Mouse (Mus musculus): ENCODE measurements around the gene Ampd1. TPM values are rescaled to one million over a fixed set of nuclear protein-coding genes. Genes with fewer than 3 reads are reported as not detected.

Gene Ampd1
- polyA plus RNA-seq, 1 experiment from 2014 or later, result 0.08 TPM

GRCm38 (mm10) chr3:103081861-103082453, 8.1 kb downstream of the Ampd1 start:
- no peak for DNase-seq (ENCODE audit: low spot score)
- peaks cover 6% of the 10 kb centered on the region for H3K4me1 ChIP-seq (replicated peaks)

GRCm38 (mm10) chr3:103082761-103083160, 8.9 kb downstream of the Ampd1 start:
- no peaks in the 10 kb centered on the region for H3K27me3 ChIP-seq (ENCODE audit: insufficient read depth, poor library complexity, severe bottlenecking)
- no peak for DNase-seq (ENCODE audit: low spot score)
- no peak overlapping the region for H3K4me3 ChIP-seq
- H3K4me1 ChIP-seq (replicated peaks), result peaks cover 6% of the 10 kb centered on the region
- H3K9me3 ChIP-seq, result no peaks in the 10 kb centered on the region
- no peak overlapping the region for H3K27ac ChIP-seq
- WGBS, result 88% methylated on average over 5 of the region's 5 CpGs
- H3K36me3 ChIP-seq, result no peaks in the 10 kb centered on the region

More at GRCm38 (mm10) chr3:103081861-103082453, 8.1 kb downstream of the Ampd1 start:
- H3K36me3 ChIP-seq, result no peaks in the 10 kb centered on the region
- H3K27ac ChIP-seq, result no peak overlapping the region
- H3K27me3 ChIP-seq (ENCODE audit: insufficient read depth, poor library complexity, severe bottlenecking), result no peaks in the 10 kb centered on the region
- H3K9me3 ChIP-seq, result no peaks in the 10 kb centered on the region
- H3K4me3 ChIP-seq, result no peak overlapping the region
- 84% methylated on average over 17 of the region's 17 CpGs for WGBS

DNA sequence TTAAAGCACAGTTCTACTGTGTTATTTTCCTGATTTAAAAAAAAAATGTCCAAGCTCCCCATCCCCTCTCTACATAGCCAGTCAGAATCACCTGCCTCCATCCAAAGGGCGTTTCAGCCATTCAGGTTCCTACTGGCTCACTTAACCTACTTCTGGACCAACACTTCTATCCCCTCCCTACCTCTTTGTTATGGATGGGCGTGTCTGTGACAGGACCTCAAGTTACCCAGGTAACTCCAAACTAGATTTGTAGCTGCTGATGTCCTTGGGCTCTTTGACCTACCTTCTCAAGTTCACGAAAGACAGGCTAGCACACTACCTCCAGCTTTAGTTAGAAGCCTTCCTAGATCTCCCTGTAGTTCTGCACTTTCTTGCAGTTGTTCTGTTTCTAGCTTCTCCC, 12.2 kb downstream of the Ampd1 start:
- Histone ChIP-seq H3K9me3 (no peaks in the 10 kb centered on the region), H3K4me3 (no peak overlapping the region), H3K4me1 (replicated peaks) (peaks cover 4% of the 10 kb centered on the region), H3K27ac (no peak overlapping the region), H3K27me3 (ENCODE audit: insufficient read depth, poor library complexity, severe bottlenecking) (no peaks in the 10 kb centered on the region), H3K36me3 (no peaks in the 10 kb centered on the region)
- 83% methylated on average over 3 of the region's 3 CpGs for WGBS
- no peak for DNase-seq (ENCODE audit: low spot score)

DNA sequence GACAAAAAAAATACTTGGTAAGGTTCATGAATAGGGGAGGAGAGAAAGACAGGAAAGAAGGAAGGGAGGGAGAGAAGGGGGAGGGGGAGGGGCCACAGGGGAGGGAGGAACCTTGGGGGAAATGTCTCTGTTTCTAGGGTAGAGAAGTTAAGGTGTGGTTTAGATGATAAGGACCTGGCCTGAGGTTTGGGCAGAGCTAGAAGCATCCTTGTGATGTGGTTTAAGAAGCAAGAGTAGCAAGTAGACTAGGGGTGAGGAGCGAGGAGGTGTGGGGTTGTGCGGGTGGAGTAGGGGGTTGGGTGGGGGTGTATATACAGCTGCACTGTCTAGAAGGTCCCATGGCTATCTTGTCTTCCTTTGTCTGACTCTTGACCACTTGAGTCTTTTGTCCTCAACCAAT, 17.9 kb downstream of the Ampd1 start:
- no peak overlapping the region for H3K27ac ChIP-seq
- no peaks in the 10 kb centered on the region for H3K4me1 ChIP-seq (replicated peaks)
- no peak overlapping the region for H3K4me3 ChIP-seq
- DNase-seq (ENCODE audit: low spot score), result no peak
- H3K36me3 ChIP-seq, result no peaks in the 10 kb centered on the region
- WGBS, result 94% methylated on average over 2 of the region's 2 CpGs
- no peaks in the 10 kb centered on the region for H3K27me3 ChIP-seq (ENCODE audit: insufficient read depth, poor library complexity, severe bottlenecking)
- no peaks in the 10 kb centered on the region for H3K9me3 ChIP-seq

DNA sequence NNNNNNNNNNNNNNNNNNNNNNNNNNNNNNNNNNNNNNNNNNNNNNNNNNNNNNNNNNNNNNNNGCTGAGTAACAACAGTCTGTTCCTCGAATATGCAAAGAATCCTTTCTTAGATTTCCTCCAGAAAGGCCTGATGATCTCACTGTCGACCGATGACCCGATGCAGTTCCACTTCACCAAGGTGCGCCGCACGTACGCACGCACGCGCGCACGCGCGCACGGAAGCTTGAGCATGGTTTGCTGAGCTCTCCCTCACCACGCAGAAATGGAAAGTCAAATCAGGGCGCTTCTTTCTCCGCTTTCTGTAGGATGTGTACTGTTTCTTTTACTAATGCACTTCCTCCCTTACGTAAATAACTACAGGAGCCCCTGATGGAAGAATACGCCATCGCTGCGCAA, 24.8 kb downstream of the Ampd1 start:
- no peak overlapping the region for H3K27ac ChIP-seq

DNA sequence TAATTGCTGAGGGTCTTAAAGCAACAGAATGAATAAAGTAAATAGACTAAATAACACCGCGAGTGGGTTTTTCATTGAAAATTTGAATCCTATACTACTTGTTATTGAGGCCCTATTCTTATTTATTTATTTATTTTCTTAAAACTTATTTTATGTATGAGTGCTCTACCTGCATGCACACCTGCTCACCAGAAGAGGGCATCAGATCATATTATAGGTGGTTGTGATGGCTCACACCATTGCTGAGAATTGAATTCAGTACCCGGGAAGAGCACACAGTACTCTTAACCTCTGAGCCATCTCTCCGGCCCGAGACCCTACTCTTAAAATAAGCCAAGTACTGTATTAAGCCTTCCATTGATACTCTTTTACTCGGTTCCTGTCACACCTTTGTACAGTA, 25.9 kb downstream of the Ampd1 start:
- Histone ChIP-seq H3K27ac (no peak overlapping the region), H3K4me1 (replicated peaks) (peaks cover 16% of the 10 kb centered on the region), H3K36me3 (no peaks in the 10 kb centered on the region), H3K9me3 (no peaks in the 10 kb centered on the region), H3K27me3 (ENCODE audit: insufficient read depth, poor library complexity, severe bottlenecking) (peaks cover 43% of the 10 kb centered on the region), H3K4me3 (no peak overlapping the region)
- DNase-seq (ENCODE audit: low spot score), result no peak
- WGBS, result 77% methylated on average over 6 of the region's 6 CpGs

More for the DNA sequence above, 24.8 kb downstream of the Ampd1 start:
- Histone ChIP-seq H3K9me3 (no peaks in the 10 kb centered on the region), H3K27me3 (ENCODE audit: insufficient read depth, poor library complexity, severe bottlenecking) (peaks cover 33% of the 10 kb centered on the region), H3K4me3 (no peak overlapping the region), H3K36me3 (no peaks in the 10 kb centered on the region), H3K4me1 (replicated peaks) (peaks cover 16% of the 10 kb centered on the region)
- DNase-seq (ENCODE audit: low spot score), result no peak
- WGBS, result 77% methylated on average over 23 of the region's 23 CpGs

GRCm38 (mm10) chr3:103100735-103101134, 26.9 kb downstream of the Ampd1 start:
- no peak for DNase-seq (ENCODE audit: low spot score)
- Histone ChIP-seq H3K4me1 (replicated peaks) (peaks cover 16% of the 10 kb centered on the region), H3K27ac (no peak overlapping the region), H3K27me3 (ENCODE audit: insufficient read depth, poor library complexity, severe bottlenecking) (peaks cover 46% of the 10 kb centered on the region), H3K9me3 (no peaks in the 10 kb centered on the region), H3K4me3 (no peak overlapping the region), H3K36me3 (no peaks in the 10 kb centered on the region)
- WGBS, result 67% methylated on average over 2 of the region's 2 CpGs

DNA sequence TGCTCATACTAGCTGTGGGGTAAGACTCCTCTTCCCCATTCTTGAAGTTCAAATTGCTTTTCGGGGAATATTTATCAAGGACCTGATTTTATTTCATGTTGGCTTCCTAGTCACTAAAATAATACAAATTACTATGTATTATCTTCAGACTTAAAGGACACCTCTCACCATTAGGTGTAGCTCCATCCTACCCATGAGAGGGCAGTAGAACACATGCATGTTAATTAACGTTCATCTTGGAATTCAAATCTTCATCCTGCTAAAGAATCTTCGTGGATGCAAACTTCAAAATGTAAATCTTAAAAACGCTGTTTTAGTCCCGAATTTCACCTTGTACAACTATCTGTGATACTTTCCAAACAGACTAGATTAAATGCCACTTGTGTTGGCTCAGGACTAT, 27.4 kb downstream of the Ampd1 start:
- H3K27me3 ChIP-seq (ENCODE audit: insufficient read depth, poor library complexity, severe bottlenecking), result peaks cover 46% of the 10 kb centered on the region
- no peak for DNase-seq (ENCODE audit: low spot score)
- no peak overlapping the region for H3K27ac ChIP-seq
- 70% methylated on average over 5 of the region's 5 CpGs for WGBS
- peaks cover 16% of the 10 kb centered on the region for H3K4me1 ChIP-seq (replicated peaks)
- no peaks in the 10 kb centered on the region for H3K36me3 ChIP-seq
- no peaks in the 10 kb centered on the region for H3K9me3 ChIP-seq
- H3K4me3 ChIP-seq, result no peak overlapping the region

DNA sequence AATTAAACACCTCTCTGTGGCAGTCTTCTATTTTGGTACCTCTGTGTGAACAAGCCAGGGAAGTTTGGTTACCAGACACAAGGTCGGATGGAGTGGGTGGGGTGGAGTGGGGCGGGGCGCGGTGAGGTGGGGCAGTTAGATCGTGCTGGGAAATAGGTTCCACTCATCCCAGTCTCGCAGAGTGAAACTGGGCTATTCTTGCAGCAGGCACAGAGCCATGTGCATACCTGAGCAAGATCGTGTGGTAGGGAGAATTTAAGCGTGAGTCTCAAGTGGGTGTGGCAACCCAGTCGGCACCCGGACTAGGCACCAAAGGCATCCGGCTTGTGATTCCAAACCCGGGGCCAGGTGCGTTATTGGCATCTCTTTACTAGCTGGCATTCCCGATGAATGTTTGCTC, 28.1 kb downstream of the Ampd1 start:
- no peaks in the 10 kb centered on the region for H3K36me3 ChIP-seq
- peaks cover 16% of the 10 kb centered on the region for H3K4me1 ChIP-seq (replicated peaks)
- peak overlapping the region; percentile 75 for H3K4me3 ChIP-seq
- 2% methylated on average over 14 of the region's 14 CpGs for WGBS
- no peaks in the 10 kb centered on the region for H3K9me3 ChIP-seq
- no peak for DNase-seq (ENCODE audit: low spot score)
- peak overlapping the region; percentile 80; the same call in 1 of the 2 replicates for H3K27ac ChIP-seq
- peaks cover 46% of the 10 kb centered on the region for H3K27me3 ChIP-seq (ENCODE audit: insufficient read depth, poor library complexity, severe bottlenecking)

DNA sequence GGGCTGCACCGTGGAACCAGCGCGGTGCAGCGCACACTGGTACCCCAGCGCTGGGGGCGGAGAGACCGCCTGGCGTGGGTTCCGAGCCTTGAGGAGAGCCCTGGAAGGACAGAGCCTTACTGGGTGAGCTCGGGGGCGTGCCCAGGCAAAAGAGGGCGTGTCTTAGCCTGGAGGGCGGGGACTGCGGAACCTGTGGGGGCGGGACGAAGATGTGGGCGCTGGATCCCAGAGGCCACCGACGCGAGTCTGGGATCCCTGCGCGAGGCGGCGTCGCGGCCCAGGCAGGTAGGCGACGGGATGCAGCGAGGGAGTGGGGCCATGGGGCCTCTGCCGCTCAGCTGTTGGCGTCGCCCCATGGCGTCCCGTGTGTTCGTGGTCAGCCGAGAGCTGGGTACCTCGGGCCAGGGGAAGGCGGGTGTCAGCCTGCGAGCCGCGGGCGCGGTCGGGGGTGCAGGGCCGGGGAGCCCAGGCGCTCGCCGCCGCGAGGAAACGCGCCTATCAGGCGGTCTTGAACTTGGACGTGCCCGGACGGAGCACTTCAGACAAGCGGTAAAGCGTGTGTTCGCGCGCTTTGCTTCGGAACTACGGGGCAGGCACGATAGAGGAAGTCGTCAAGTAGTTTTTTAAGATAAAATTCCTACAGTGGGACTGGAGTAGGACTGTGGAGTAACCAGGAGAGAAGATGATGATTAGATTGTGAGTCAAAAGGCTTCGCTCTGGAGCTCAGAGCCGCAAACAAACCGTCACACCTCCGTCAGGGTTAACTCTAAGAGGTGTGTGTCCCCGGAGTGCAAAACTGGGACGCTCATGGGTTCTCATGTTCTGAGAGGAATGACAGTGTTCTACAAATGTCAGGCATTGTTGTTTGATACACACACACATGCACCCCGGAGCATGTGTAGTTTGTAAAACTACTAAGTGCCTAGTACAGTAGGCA, 28.9 kb downstream of the Ampd1 start, which contains the start of gene Dennd2c:
TSS of gene Dennd2c (plus strand) at position 151 of the 937 bp plus-strand sequence.
- H3K4me3 ChIP-seq, result peak within 1 kb of the TSS; percentile 75
- no peaks in the 10 kb centered on the region for H3K36me3 ChIP-seq
- no peaks in the 10 kb centered on the region for H3K9me3 ChIP-seq
- peaks cover 46% of the 10 kb centered on the region for H3K27me3 ChIP-seq (ENCODE audit: insufficient read depth, poor library complexity, severe bottlenecking)
- DNase-seq (ENCODE audit: low spot score), result peak; percentile 91
- H3K27ac ChIP-seq, result peak within 1 kb of the TSS; percentile 80
- H3K4me1 ChIP-seq (replicated peaks), result peaks cover 16% of the 10 kb centered on the region
- WGBS, result 1% methylated on average over 72 of the region's 72 CpGs

DNA sequence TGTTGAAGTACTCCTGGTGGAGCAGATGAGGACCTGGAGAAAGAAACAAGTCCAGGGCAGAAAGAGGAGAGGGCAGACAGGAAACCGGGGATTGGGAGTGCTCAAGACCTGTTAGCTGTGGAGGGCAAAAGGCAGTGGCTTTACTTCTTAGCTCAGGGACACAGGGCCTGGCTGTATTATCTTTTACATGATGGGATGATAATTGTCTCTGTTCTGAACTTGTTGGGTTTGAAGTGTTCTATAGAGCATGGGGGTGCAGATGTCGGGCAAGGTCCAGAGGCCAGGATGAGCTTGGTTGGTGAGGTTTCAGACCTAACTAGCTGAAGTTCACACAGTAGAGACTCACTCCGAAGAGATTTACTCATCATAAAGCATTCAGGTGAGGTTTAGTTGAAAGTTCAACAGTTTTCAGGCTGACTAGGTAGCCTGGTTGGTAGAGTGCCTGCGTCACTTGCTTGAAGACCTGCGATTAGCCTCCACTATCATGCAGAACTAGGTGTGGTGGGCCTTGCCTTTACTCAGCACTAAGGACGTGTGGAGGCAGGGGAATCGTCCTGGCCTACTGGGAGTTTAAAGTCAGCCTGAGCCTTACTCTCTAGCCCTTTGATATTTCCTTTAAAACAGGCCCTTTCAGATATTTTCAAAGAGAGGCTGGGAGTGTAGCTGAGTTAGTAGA, 33.9 kb downstream of the Ampd1 start:
- 86% methylated on average over 7 of the region's 7 CpGs for WGBS
- H3K27ac ChIP-seq, result no peak overlapping the region
- H3K4me1 ChIP-seq (replicated peaks), result peaks cover 5% of the 10 kb centered on the region
- H3K36me3 ChIP-seq, result no peaks in the 10 kb centered on the region
- peaks cover 25% of the 10 kb centered on the region for H3K27me3 ChIP-seq (ENCODE audit: insufficient read depth, poor library complexity, severe bottlenecking)
- H3K4me3 ChIP-seq, result no peak overlapping the region
- DNase-seq (ENCODE audit: low spot score), result no peak
- no peaks in the 10 kb centered on the region for H3K9me3 ChIP-seq

GRCm38 (mm10) chr3:103112216-103112615, 38.4 kb downstream of the Ampd1 start:
- Histone ChIP-seq H3K27me3 (ENCODE audit: insufficient read depth, poor library complexity, severe bottlenecking) (0 out of 2 replicates have a peak, but pooled peaks cover 2% of the 10 kb centered on the region), H3K4me1 (replicated peaks) (no peaks in the 10 kb centered on the region), H3K9me3 (no peaks in the 10 kb centered on the region), H3K36me3 (no peaks in the 10 kb centered on the region), H3K4me3 (no peak overlapping the region), H3K27ac (no peak overlapping the region)
- 81% methylated on average over 5 of the region's 5 CpGs for WGBS
- DNase-seq (ENCODE audit: low spot score), result no peak

DNA sequence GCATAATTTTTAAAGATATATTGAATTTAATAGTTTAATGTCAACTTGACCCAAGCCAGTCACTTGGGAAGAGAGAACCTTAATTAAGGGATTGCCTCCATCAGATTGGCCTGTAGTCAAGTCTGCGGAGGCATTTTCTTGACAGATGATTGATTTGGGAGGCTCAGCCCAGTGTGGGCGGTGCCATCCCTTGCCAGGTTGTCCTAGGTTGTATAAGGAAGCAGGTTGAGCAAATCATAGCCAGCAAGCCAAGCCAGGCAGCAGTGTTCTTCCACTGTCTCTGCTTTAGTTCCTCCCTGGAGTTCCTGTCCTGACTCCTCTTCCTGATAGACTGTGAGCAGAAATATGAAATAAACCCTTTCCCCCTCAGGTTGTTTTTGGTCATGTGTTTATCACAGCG, 49.8 kb downstream of the Ampd1 start:
- Histone ChIP-seq H3K27me3 (ENCODE audit: insufficient read depth, poor library complexity, severe bottlenecking) (no peaks in the 10 kb centered on the region), H3K36me3 (no peaks in the 10 kb centered on the region), H3K9me3 (no peaks in the 10 kb centered on the region), H3K4me3 (no peak overlapping the region), H3K27ac (no peak overlapping the region), H3K4me1 (replicated peaks) (peaks cover 21% of the 10 kb centered on the region)
- DNase-seq (ENCODE audit: low spot score), result no peak
- 93% methylated on average over 3 of the region's 3 CpGs for WGBS
